32 mouse cellular contexts compared by ENCODE assay signal in the genomic region with DNA sequence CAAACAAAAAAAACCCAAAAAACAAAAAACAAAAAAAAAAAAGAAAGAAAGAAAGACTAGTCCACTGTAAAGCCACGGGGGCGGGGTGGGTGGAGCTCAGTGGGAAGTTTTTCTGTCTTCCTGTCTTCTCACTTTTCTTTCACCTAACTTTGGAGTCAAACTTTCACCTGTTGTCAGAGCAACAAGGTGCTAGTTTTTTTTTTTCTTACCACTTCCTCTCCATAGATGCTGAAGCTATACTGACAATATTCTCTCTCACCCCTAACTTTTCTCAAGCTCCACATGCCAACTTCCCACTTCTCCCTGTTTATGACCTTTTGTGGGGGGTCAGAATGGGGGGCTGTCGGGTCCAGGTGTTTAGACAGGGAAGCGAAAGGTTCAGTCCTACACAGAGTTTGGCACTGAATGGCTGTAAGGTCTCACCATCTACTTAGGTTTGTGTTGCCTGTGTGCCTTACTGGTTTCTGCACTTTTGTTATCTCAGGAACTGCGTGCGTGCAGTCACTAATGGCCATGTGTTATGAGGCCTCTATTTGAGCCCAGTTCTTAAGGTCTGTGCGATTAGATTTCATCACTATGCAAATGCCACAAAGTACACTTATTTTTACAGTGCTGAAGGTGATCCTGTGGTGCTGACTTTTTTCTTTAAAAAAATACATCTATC. TPM values are rescaled to one million over a fixed set of nuclear protein-coding genes. Genes with fewer than 3 reads are reported as not detected.
A peak's percentile ranks its signal among the peaks of the same experiment; 100 is the strongest.
DNase-seq lines count a peak whose midpoint lies in the region; ATAC-seq lines count a peak whose summit lies in the region.
"Had no signal": no experiment of that assay in that cellular context is flagged by ENCODE, and none has a peak within 500 bp of the region (broad histone marks: within the 10 kb centered on the region; RNA-seq: fewer than 3 reads in every experiment).

No protein-coding gene starts in this region.

- ATAC-seq in CD4-positive, CD25-positive, alpha-beta regulatory T cell, adult 4 months: peak; percentile 93
- ATAC-seq in frontal cortex, adult (ENCODE audit: low TSS enrichment): no peak
- ATAC-seq: forebrain, embryonic 16.5 days had no signal

- intact Hi-C loops in left cerebral cortex, postnatal 36 days (cut with DNase I): no loop called here

- DNase-seq in A20 (ENCODE audit: low read depth, low spot score): peak; percentile 59
- peak; percentile 3 for DNase-seq in c-Kit-positive CD71-positive TER-119-negative erythroid progenitor cells, embryonic 14.5 days (ENCODE audit: low read depth)
- peak; percentile 9 for DNase-seq in thymus, postnatal 0 days (ENCODE audit: low spot score)
- DNase-seq in left cerebral cortex, adult 11 months (ENCODE audit: low spot score): no peak
- no peak for DNase-seq in left cerebral cortex, postnatal 36 days (ENCODE audit: low spot score in 2 of 2)
- DNase-seq in cerebellum, postnatal 36 days: no peak
- DNase-seq: adrenal gland, adult 8-10 months; cerebellum, adult 11-12 months; cerebellum, adult 9-11 months; gastrocnemius, postnatal 10 days; heart, postnatal 10 days; kidney, adult 2 months; kidney, postnatal 4 days; layer of hippocampus, postnatal 36 days; liver; lung, adult 2 months; lung, postnatal 10 days; midbrain, embryonic 14.5 days had no signal

RNA-seq across cellular contexts. Expression of gene Crtam, which starts 7.2 kb away (rescaled TPM):
- polyA plus RNA-seq in CD4-positive, CD25-positive, alpha-beta regulatory T cell, adult 4 months (2017; shearing (Covaris generic)): 1 to 10 TPM; 1.1 to 1.2 TPM
- 0.72 and 0.75 TPM in 2 replicates for polyA plus RNA-seq in thymus, postnatal 0 days (2015; fragmentation: Nextera tagmentation; extraction: Ambion mirVana)
- under 1 TPM; 0.10 to 0.29 TPM for total RNA-seq in left cerebral cortex, postnatal 36 days (2021)
- total RNA-seq: heart, adult 8-10 months; hematopoietic stem cell, adult 5-6 weeks had no signal
- polyA plus RNA-seq: embryonic facial prominence, embryonic 14.5 days; erythroblast, embryonic 14.5 days; forebrain, embryonic 11.5 days; forebrain, embryonic 16.5 days; gonadal fat pad, adult 2 months; heart, embryonic 13.5 days; macrophage; neural tube, embryonic 12.5 days had no signal

RNA-seq across cellular contexts. Expression of gene Jhy, which starts 33.3 kb away (rescaled TPM):
- polyA plus RNA-seq in CD4-positive, CD25-positive, alpha-beta regulatory T cell, adult 4 months (2017; shearing (Covaris generic)): not detected
- polyA plus RNA-seq in thymus, postnatal 0 days (2015; fragmentation: Nextera tagmentation; extraction: Ambion mirVana): 0.18 and 0.20 TPM in 2 replicates
- total RNA-seq in left cerebral cortex, postnatal 36 days (2021): 1 to 10 TPM in 1 of 2 experiments, under 1 TPM in 1; 0.57 to 1.6 TPM
- total RNA-seq: common myeloid progenitor, adult 5-6 weeks; gastrocnemius, postnatal 10 days; heart, adult 8-10 months; heart, postnatal 10 days; hematopoietic stem cell, adult 5-6 weeks had no signal
- polyA plus RNA-seq: heart, embryonic 13.5 days; macrophage; stomach, embryonic 16.5 days had no signal

Comparison
In these comparisons a context has a peak if more than half of its experiments do, and no peak if none do; other contexts are left out.
1. DNase-seq: peak in A20 (single experiment), c-Kit-positive CD71-positive TER-119-negative erythroid progenitor cells, embryonic 14.5 days (single experiment) and thymus, postnatal 0 days (single experiment); none in left cerebral cortex, adult 11 months (single experiment), left cerebral cortex, postnatal 36 days (0 of 2) and cerebellum, postnatal 36 days (0 of 2).